Mouse (Mus musculus) ES-Bruce4 (cell line): ENCODE results near the gene Taf15.

ENCODE experiments used
- CTCF ChIP-seq: IDR thresholded peaks from one replicate; pipeline ENCODE4 v1.8.1; 2011; ENCODE audit warnings: low read depth, low read length
- EP300 ChIP-seq: IDR thresholded peaks from 2 replicates; pipeline ENCODE4 v1.6.1; 2011; ENCODE audit warnings: low read depth, low read length; ENCODE audit not compliant: insufficient read depth
- POLR2A ChIP-seq: IDR thresholded peaks from one replicate; pipeline ENCODE4 v1.8.1; 2011; ENCODE audit warnings: low read length; ENCODE audit not compliant: insufficient read depth

DNA sequence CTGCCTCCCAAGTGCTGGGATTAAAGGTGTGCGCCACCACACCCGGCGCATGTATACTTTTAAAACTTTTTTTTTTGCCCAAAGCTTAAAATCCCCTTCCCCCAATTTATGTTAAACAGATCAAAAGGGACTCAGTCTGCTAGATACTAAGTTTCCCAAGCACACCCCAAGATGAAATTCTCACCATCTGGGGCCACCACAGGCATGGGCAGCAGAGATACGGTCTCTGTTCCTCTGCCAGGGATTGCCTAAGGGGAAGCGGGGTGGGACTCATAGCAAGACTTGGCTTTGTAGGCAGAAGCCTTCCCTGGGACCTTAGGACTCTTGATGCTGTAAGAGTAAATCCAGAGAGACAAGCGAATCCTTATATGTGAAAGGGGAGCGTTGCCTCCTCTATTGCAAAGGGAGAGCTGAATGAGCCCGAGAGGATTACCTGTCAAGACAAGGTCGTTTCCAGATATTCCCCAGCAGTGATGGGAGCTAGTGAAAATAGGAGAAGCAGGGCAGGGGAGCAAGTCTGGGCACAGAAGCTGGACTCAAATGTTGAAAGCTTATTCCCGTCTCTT is 11.3 kb upstream of the Taf15 start:
- TF ChIP-seq CTCF (no peak), EP300 (no peak), POLR2A (no peak)
